In the genomic region with DNA sequence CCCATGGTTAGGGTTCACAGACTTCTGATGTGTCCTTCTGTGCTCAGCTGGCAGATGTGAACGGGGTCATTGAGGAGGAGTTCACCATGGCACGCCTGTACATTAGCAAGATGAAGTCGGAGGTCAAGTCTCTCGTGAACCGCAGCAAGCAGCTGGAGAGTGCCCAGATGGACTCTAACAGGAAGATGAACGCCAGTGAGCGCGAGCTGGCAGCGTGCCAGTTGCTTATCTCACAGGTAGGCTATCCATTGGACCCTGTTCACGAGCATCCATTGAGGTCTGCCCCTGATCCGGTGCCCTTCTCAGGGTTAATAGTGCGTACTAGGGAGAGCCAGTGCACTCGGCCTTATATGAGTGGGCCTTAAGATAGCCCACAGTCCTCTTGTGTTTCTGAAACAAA, we compare ENCODE assay signal across 20 mouse cellular contexts. TPM values are rescaled to one million over a fixed set of nuclear protein-coding genes. Genes with fewer than 3 reads are reported as not detected.
DNase-seq lines count a peak whose midpoint lies in the region; ATAC-seq lines count a peak whose summit lies in the region.
"Had no signal": no experiment of that assay in that cellular context is flagged by ENCODE, and none has a peak within 500 bp of the region (broad histone marks: within the 10 kb centered on the region; RNA-seq: fewer than 3 reads in every experiment).

No protein-coding gene starts in this region.

- H3K27me3 ChIP-seq in kidney, embryonic 15.5 days = no peaks in the 10 kb centered on the region
- H3K27me3 ChIP-seq: CH12.LX; embryonic facial prominence, embryonic 12.5 days; forebrain, embryonic 13.5 days; forebrain, embryonic 15.5 days; Patski had no signal

- H3K4me3 ChIP-seq in kidney, embryonic 15.5 days (replicated peaks) = no peak overlapping the region
- H3K4me3 ChIP-seq: embryonic facial prominence, embryonic 10.5 days; embryonic facial prominence, embryonic 12.5 days; forebrain, embryonic 13.5 days; forebrain, embryonic 15.5 days had no signal

- WGBS in kidney, embryonic 15.5 days = 55% methylated on average over 13 of the region's 13 CpGs

- H3K9ac ChIP-seq in kidney, embryonic 15.5 days = no peak overlapping the region
- H3K9ac ChIP-seq: embryonic facial prominence, embryonic 12.5 days; forebrain, embryonic 13.5 days; forebrain, embryonic 15.5 days; forebrain, postnatal 0 days had no signal

- ATAC-seq in CD4-positive, CD25-positive, alpha-beta regulatory T cell, adult 4 months = no peak
- ATAC-seq in kidney, embryonic 15.5 days (replicated peaks; ENCODE audit: low FRiP score) = no peak
- ATAC-seq: activated CD4-positive, CD25-positive, alpha-beta regulatory T cell, adult 4 months; forebrain, embryonic 13.5 days; forebrain, embryonic 15.5 days; forebrain, postnatal 0 days; Patski had no signal

- H3K27ac ChIP-seq in kidney, embryonic 15.5 days = no peak overlapping the region
- H3K27ac ChIP-seq: embryonic facial prominence, embryonic 10.5 days; embryonic facial prominence, embryonic 12.5 days; forebrain, embryonic 13.5 days; forebrain, embryonic 15.5 days had no signal

- no peaks in the 10 kb centered on the region for H3K36me3 ChIP-seq in kidney, embryonic 15.5 days
- H3K36me3 ChIP-seq: G1E had no signal

- peaks cover 38% of the 10 kb centered on the region for H3K4me1 ChIP-seq in kidney, embryonic 15.5 days

- H3K4me2 ChIP-seq in kidney, embryonic 15.5 days = no peak overlapping the region
- H3K4me2 ChIP-seq: embryonic facial prominence, embryonic 12.5 days; forebrain, embryonic 13.5 days; forebrain, embryonic 15.5 days had no signal

- H3K9me3 ChIP-seq in kidney, embryonic 15.5 days (replicated peaks) = no peaks in the 10 kb centered on the region
- H3K9me3 ChIP-seq: embryonic facial prominence, embryonic 10.5 days; embryonic facial prominence, embryonic 12.5 days; forebrain, embryonic 13.5 days; forebrain, embryonic 15.5 days; G1E had no signal

- DNase-seq in CD4-positive, CD25-positive, alpha-beta regulatory T cell, adult 2 months (ENCODE audit: low read depth, low spot score) = peak; percentile 14
- DNase-seq in kidney, adult 9 months = peak; percentile 16
- peak; percentile 13 to 53 for DNase-seq in kidney, postnatal 25 days
- DNase-seq in kidney, adult 11 months = no peak
- DNase-seq: adrenal gland, adult 8-10 months; adrenal gland, postnatal 14 days; adrenal gland, postnatal 36 days; B cell, adult 2 months; cerebellum, adult 8-10 months; forebrain, postnatal 0 days had no signal

RNA-seq across cellular contexts. Expression of gene Lypd6b, which starts 52.1 kb away (rescaled TPM):
- polyA plus RNA-seq in CD4-positive, CD25-positive, alpha-beta regulatory T cell, adult 4 months (2017; shearing (Covaris generic)) = under 1 TPM; 0.19 to 0.79 TPM
- polyA plus RNA-seq in kidney, embryonic 15.5 days (2015; fragmentation: Nextera tagmentation; extraction: Ambion mirVana) = 10.0 and 11.6 TPM in 2 replicates
- polyA plus RNA-seq: G1E had no signal
